Mouse (Mus musculus): ENCODE data around the gene Pax6. TPM values are rescaled to one million over a fixed set of nuclear protein-coding genes. Genes with fewer than 3 reads are reported as not detected.

Gene Pax6
- polyA plus RNA-seq, 1 experiment: 41.3 TPM

DNA sequence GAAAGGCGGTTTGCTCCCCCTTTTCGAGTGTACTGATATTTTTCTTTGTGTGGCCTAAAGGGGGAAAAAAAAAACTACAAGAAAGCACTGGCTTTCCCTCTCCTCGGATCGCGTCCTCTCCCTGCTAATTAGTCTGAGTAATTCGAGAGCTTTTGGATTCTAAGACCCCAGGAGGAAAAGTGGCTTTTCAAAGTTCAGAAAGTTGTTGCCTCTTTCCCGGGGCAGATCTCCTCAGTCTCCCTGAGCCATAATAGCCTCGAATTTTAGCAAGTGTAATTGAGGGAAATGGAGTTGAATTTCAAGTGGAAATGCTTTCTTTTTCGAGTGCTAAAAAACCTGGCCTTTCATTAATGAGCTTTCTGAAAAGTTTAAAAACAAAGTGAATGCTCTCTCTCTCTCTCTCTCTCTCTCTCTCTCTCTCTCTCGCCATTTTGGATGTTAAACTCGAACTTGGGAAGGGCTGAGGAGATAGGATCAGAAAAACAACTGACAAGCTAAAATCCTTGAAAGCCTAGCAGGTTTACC, 8.3 kb downstream of the Pax6 start:
- TF ChIP-seq GATA1 (IDR thresholded peaks at IDR 0.05; ENCODE audit: low read length): no peak

DNA sequence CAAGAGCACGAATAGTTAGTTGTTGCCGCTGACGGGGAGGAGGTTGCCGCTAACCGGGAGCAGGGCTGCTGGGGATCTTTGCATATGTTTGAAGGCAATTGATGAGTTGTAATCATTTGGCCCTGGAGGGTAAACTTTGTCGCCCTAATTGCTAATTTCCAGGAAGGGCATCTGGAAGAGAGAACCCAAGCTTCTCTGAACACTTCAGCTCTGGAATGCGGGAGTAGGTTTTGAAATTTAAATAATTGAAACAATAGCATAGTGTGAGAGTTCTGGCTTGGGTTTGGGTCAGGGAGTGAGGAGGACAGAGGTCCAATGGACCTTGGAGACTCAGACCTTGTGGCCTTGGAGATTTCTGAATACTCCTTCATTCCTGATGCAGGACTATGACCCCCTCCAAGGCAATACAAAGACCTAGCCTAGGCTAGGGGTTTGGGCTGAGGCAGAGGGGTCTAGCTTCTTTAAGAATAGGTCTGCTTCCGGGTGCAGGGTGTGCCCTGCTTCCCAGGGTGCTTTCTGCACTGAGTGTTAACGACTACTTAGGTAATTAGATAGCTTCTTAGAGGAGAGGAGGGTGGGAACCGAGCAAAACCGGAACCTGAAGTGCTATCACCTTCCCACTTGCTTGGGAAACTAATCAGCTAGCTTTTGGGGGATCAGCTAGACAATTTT, 8.9 kb downstream of the Pax6 start:
- TF ChIP-seq GATA1 (IDR thresholded peaks at IDR 0.05; ENCODE audit: low read length): no peak

DNA sequence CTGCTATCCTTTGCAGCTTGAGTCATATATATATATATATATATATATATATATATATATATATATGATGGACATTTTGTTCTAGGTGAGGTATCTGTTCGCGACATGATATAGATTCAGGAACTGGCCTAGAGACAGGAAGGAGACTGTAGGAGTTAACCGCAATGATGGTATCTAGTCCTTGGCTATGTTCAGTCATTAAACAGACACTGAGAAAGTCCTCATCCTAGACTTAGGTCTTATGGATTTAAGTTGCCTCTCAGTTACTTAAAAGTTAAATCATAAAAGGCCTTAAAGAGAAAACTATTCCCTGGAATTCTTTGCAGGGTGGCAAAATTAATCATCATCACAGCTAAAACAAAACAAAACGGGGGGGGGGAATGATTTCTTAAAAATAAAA, 9.6 kb downstream of the Pax6 start:
- no peak for TF ChIP-seq GATA1 (IDR thresholded peaks at IDR 0.05; ENCODE audit: low read length)

DNA sequence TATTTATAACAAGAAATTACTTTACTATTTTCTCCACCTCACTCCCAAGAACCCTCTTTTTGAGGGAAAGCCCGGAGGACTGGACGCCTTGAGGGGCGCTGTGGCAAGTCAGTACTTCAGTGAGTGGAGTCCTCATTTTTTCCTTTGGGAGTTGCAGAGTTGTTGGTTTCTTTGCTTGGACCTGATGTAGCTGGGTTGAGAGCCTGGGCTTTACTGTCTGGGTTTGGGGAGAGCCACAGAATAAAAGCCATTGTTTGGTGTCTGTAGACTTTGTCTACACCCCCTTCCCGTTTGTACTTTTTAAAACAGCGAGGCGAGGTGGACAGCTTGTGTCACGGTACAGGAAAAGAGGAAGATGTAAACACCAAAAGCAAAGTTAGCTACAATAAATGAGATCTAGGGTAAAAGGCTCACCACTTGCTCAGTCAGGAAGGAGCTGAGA, 10.2 kb downstream of the Pax6 start:
- no peak for TF ChIP-seq GATA1 (IDR thresholded peaks at IDR 0.05; ENCODE audit: low read length)

DNA sequence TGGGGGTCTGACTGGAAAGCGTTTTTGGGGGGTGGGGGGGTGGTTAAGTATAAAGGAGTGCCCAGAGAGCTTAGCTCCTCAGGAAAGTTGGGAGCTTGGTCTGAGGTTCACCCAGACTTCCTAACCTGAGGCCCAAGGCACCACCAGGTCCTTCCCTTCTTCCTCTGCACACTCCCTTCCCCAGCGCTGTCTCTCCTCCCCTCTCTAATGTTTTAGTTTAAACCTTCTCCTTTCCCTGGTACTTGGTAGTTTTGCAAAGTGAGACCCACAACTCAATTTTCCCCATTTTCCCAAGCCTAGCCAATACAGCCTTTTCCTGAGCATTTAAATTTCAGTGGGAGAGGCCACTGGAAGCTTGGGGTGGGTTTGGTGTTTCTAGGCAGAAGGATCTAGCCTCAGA, 10.6 kb downstream of the Pax6 start:
- no peak for TF ChIP-seq GATA1 (IDR thresholded peaks at IDR 0.05; ENCODE audit: low read length)

DNA sequence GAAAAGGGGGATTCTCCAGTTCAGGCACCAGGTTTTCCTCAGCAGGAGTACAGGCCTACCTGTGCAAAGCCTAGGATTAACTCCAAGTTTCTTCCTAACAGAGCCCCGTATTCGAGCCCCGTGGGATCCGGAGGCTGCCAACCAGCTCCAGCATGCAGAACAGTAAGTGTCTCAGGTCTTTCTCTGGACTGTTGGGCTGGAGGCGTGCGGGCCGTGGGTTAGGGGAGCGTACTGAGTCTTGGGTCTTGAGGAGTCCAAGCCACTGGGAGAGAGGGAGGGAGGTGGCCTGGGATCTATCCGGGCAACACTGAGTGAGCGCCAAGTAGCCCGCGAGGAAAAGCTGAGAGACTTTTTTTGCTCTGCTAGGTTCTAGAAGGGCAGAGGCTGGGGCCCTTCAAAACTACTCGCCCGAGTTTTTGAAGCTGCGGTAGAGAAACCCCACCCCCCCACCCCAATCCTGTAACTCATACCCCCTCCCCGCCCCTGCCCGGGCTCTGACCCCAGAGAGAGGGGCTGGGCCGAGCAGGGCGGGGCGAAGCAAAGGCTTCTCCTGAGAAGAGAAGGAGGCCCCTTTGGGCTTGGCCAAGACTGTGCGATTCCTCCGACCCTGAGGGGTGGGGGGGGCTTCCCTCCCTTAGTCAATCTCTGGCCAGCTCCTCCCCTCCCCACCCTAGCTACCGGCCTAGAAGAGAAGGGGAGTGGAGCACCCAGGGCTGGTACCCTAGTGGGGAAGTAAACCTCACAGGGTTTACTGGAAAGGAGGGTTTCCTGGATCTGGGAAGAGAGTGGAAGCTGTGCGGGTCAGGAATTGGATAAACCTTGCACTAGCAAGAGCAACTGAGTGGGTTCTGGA, 11.7 kb downstream of the Pax6 start:
- no peak for TF ChIP-seq GATA1 (IDR thresholded peaks at IDR 0.05; ENCODE audit: low read length)

DNA sequence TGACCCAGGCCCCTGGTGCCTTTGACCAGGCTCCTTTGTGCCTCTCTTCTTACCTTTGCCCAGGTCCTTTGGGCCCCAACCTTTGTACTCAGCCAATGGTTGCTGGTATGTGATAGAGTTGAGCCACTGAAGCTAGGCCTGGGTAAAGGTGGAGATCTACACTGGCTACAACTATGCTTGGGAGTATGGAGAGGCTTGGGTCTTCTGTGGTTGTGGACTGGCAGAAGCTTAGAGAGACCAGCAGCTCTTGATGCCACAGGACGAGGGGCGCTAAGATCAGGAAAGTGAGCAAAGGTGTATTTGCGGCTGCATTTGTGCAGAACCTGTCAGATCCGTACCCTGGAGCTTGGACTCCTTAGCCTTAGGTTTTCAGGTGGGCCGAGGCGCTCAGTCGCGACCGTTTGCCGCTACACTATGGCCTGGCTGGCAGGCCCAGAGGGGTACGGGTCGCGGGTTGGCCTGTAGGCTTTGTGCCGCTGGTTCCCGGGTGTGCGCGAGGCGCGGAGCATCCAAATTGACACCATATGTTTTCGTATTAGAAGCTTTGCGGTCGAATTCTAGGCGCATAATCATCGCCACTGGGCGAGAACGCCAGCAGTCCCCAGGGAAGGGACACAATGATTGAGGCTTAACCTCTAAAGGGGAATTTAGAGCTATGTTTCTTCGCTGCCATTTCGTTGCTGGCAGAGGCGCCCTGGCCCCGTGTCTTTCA, 12.5 kb downstream of the Pax6 start:
- no peak for TF ChIP-seq GATA1 (IDR thresholded peaks at IDR 0.05; ENCODE audit: low read length)

DNA sequence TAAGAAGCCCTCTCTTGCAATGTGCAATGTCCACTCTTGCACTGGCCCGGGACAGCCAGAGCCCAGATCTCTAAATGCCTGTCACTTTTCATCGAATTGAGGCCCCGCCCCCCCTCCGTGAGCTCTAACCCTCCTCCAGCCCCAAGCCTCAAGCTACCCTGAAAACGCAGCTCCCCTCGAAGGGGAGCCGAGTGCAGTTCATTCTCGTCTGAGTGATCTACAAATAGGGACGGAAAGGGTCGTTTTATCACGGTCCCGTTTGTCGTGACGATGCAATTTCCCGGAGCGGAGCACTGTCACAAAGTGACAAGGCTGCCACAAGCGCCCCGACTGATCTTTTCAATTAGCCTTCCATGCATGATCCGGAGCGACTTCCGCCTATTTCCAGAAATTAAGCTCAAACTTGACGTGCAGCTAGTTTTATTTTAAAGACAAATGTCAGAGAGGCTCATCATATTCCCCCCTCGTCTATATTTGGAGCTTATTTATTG, 13.4 kb downstream of the Pax6 start:
- TF ChIP-seq GATA1 (IDR thresholded peaks at IDR 0.05; ENCODE audit: low read length): no peak

DNA sequence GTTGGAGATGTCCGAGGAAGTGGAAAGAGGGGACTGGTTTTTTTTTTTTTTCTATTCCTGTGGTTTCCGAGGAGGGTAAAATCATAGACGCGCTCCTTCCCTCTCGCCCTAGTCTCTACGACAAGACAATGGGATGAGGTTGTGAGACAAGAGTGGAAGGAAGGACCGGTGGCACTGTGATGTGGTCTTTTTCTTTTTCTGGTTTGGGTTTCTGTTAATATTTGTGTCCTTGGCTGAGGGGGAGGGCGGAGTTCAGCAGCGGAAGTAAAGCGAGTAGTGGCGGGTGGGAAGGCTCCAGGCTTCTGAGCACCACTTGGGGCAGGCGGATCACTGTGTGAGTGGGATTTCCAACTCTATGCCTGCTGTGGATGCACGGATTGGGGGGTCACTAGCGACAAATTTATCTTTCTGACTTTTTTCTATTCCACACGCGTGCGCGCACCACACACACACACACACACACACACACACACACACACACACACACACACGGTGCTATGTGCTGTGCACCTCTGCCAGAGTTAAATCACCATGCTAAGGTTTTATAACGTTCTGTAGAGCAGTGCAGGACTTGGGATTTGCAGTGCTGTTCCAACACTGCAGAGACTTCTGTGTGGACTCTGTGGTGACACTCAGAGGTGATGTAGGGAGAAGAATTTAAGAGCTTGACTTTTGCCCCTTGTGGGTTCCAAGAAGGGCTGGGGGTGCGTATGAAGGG, 14.1 kb downstream of the Pax6 start:
- TF ChIP-seq GATA1 (IDR thresholded peaks at IDR 0.05; ENCODE audit: low read length): no peak

DNA sequence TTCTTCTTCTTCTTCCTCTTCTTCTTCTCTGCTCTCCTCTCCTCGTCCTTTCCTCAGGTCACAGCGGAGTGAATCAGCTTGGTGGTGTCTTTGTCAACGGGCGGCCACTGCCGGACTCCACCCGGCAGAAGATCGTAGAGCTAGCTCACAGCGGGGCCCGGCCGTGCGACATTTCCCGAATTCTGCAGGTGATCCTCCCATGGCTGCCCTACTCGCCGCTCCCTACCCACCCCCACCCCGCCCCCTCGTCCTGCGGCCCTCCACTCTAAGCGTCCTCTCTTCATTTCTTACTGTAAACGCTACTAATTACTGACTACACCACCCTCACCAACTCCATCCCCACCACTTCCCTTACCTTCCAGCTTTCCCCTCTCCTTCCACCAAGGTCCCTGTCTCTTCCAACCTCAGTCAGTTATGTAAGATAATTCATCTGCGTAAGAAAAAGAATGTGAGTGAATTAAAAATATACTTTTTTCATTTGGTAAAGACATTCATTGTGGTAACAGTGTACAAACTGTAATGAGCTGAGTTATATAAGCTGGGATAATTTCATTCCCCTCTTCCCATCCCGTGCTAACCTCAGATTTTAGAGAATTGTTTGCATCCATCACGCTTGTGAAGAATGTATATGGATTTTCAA, 15.2 kb downstream of the Pax6 start:
- no peak for TF ChIP-seq GATA1 (IDR thresholded peaks at IDR 0.05; ENCODE audit: low read length)

DNA sequence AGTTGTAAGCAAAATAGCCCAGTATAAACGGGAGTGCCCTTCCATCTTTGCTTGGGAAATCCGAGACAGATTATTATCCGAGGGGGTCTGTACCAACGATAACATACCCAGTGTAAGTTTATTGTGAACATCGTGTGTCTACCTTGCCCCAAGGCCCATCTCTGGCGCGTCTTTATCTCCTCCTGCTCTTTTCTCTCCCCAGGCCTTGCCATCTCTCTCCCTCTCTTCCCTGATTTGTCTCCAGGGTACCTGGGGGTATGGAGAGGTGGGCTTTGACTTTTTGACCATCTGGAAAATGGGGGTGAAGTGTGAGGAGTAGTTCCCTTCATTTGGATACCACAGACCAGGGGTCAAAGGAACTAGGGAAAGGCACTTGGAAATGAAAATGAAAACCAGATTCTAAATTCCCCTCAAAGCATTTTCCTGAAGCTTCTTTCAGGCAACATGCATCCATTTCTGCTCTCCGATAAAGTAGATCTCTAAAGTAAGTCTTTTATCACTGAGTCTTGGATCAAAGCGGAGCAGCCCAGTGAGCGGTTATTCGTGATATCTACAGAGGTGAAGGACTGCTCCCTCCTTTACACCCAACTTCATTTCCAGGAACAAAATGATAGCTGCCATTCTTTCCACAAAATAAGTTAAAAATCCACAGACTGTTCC, 16.4 kb downstream of the Pax6 start:
- TF ChIP-seq GATA1 (IDR thresholded peaks at IDR 0.05; ENCODE audit: low read length): no peak

DNA sequence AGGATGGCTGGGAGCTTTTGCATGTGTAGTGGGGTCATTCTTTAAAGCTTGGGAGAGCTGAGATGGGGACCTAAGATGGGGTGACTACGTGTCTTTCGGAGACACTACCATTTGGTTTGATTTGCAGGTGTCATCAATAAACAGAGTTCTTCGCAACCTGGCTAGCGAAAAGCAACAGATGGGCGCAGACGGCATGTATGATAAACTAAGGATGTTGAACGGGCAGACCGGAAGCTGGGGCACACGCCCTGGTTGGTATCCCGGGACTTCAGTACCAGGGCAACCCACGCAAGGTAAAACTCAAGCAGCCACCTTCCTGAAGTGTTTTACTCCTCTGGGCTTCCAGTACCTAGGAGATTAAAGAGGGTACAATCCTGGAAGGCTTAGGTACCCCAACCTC, 17.0 kb downstream of the Pax6 start:
- no peak for TF ChIP-seq GATA1 (IDR thresholded peaks at IDR 0.05; ENCODE audit: low read length)

DNA sequence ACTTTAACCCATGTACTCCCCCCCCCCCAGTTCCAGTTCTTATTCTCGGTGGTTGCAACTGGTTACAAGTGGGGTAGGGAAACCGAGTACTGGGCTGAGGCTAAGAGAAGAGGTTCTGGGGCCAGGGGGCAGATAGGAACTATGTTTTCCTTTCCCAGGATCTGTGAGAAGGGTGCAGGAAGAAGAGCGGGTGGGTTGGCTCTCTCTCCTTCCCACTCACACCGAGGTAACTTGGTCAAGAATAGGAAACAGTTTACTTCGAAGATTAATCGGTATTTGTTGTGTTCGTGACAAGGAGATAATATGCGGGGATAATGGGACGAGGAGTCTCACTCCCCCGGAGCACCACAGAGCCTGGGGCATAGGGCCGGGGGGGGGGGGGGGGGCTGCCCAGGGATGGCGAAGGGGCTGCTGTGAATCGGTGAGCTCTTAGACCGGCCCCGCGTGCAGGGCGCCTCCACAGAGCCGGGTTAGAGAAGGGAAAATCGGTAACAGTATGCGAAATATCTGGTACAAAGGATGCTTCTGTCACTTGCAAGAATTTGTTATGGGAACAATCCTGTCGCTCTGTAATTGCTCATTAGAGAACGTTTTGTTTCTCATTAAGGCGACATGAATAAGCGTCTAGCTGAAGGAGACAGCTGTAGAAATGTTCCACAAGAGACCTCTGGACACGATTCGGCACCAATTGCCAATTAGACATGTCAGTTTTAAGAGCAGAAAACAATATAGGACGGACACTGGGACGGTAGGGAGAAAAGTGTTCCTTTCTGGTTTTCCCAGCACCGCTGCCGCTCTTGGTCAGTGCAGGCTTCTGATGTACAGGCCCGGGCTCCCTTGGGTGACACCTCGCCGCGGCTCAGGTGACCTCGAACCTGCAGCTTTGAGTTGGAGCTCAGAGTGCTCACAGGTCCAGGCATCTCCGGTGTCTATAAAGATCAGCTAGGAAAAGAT, 17.9 kb downstream of the Pax6 start:
- TF ChIP-seq GATA1 (IDR thresholded peaks at IDR 0.05; ENCODE audit: low read length): no peak
